Mouse (Mus musculus) stomach, postnatal 0 days (tissue): ENCODE measurements around the gene Myo5a.

Source experiments
- CTCF ChIP-seq: IDR thresholded peaks from 2 replicates; pipeline ENCODE4 v1.5.1; 2016; ENCODE audit warnings: antibody characterized with exemption, low read depth, mild to moderate bottlenecking, moderate library complexity
- EP300 ChIP-seq: optimal IDR thresholded peaks from 2 replicates; pipeline ENCODE3; 2016; ENCODE audit warnings: antibody characterized with exemption

DNA sequence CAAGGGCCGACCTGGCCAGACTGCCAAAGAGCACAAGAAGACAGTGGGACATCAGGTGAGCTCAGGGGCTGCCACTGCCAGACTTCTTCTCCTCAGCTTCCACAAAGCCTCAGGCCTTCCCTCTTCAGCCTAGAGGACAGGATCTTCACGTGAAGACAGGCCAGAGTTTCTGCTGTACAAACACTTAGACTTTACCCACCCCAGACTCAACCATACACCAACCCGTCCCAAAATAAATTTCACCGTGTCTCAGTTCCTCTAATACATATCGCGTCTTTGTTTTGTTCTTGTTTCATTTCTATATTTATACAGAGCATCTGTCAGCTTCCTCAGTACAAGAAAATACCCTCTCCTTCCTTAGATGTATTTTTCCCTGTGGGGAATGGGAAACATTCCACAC is 89.7 kb downstream of the Myo5a start:
- TF ChIP-seq CTCF (no peak), EP300 (no peak)
